In the genomic region with DNA sequence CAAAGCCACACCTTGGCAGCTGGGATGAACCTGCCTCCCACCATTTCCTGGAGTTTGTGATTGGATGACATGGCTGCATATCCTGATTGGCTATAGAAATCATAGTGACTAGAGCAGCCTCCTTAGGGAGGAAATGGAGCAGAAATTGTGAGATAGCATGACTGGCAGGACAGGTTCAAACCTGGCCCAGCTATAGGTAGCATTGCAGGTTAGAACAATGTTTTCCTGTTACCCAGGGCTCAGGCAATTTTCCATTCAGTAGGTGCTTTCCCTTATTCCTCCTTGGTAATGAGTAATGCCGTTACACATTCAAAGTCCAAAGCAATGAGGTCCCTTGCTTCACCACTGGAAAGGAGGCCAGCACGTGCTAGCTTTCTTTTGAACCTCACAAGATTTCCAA, we compare ENCODE assay signal across 18 mouse cellular contexts.
"Had no signal": no experiment of that assay in that cellular context is flagged by ENCODE, and none has a peak within 500 bp of the region (broad histone marks: within the 10 kb centered on the region; RNA-seq: fewer than 3 reads in every experiment).

No protein-coding gene starts in this region.

- DNase-seq: kidney, adult 11 months; kidney, postnatal 25 days; left cerebral cortex, postnatal 4 days; liver; lung, adult 18-20 months; lung, postnatal 14 days; lung, postnatal 4 days; midbrain, embryonic 14.5 days; right cerebral cortex, adult 18-20 months; right cerebral cortex, postnatal 14 days; right cerebral cortex, postnatal 4 days; thymus, adult 18-20 months; thymus, postnatal 36 days had no signal

- H3K4me1 ChIP-seq: limb, embryonic 13.5 days; liver, embryonic 12.5 days; liver, embryonic 15.5 days; lung, embryonic 15.5 days had no signal

- H3K4me3 ChIP-seq: limb, embryonic 13.5 days; liver, embryonic 12.5 days; liver, embryonic 15.5 days; lung, embryonic 15.5 days had no signal

- H3K27me3 ChIP-seq: limb, embryonic 13.5 days; liver, embryonic 12.5 days; liver, embryonic 15.5 days; lung, embryonic 15.5 days had no signal

- H3K9ac ChIP-seq: limb, embryonic 13.5 days; liver, embryonic 12.5 days; liver, embryonic 15.5 days; lung, embryonic 15.5 days had no signal

- ATAC-seq: liver, embryonic 12.5 days had no signal

- H3K4me2 ChIP-seq: limb, embryonic 13.5 days; liver, embryonic 12.5 days; liver, embryonic 15.5 days; lung, embryonic 15.5 days; midbrain, embryonic 11.5 days had no signal

- H3K27ac ChIP-seq: limb, embryonic 13.5 days; liver, embryonic 12.5 days; liver, embryonic 15.5 days; lung, embryonic 15.5 days had no signal
